Mouse (Mus musculus) CH12.LX (cell line): ENCODE data around the gene Gm15737. TPM values are rescaled to one million over a fixed set of nuclear protein-coding genes. Genes with fewer than 3 reads are reported as not detected.

Experiments
- DNase-seq: peaks from one replicate; pipeline ENCODE4 v3.0.0-alpha.2; 2013; ENCODE audit errors: extremely low read depth
- H3K27ac ChIP-seq: 2 replicates; pipeline ENCODE4 v1.5.1; 2012; ENCODE audit warnings: low read depth, mild to moderate bottlenecking, control low read depth, moderate library complexity; ENCODE audit not compliant: insufficient read depth
- H3K27me3 ChIP-seq: replicated peaks from 2 replicates; pipeline ENCODE3; 2012; ENCODE audit warnings: inconsistent platforms
- H3K36me3 ChIP-seq, 2 experiments: replicated peaks in 1 of 2; 2 replicates each; pipeline versions ENCODE3 to v1.6.1; 2012; ENCODE audit warnings: inconsistent platforms in 1 of 2, low read length in 1 of 2, mild to moderate bottlenecking in 1 of 2, mixed read lengths in 1 of 2, moderate library complexity in 1 of 2; ENCODE audit not compliant: control insufficient read depth in 1 of 2, insufficient read depth in 1 of 2
- H3K4me1 ChIP-seq, 2 experiments: 2 replicates each; pipeline ENCODE4 v1.6.1; 2012; ENCODE audit warnings: inconsistent platforms in 1 of 2, moderate library complexity in 1 of 2; ENCODE audit not compliant: insufficient read depth in 2 of 2, control insufficient read depth in 1 of 2
- H3K4me2 ChIP-seq: 2 replicates; pipeline ENCODE4 v1.6.1; 2012; ENCODE audit warnings: low read depth, mild to moderate bottlenecking, control low read depth; ENCODE audit not compliant: poor library complexity, insufficient read depth, severe bottlenecking
- H3K4me3 ChIP-seq, 3 experiments: fragments of 150-350 bp in 1 of 3; sonication (generic) in 1 of 3; replicated peaks in 1 of 3; 2 replicates each; pipeline versions ENCODE3 to v1.5.1; 2011 to 2012; ENCODE audit warnings: low read depth in 2 of 3, low read length in 2 of 3, mild to moderate bottlenecking in 2 of 3, moderate library complexity in 2 of 3, control low read depth in 1 of 3, improper control_type of control experiment in 1 of 3, inconsistent platforms in 1 of 3, mixed read lengths in 1 of 3; ENCODE audit not compliant: poor library complexity in 1 of 3
- H3K79me2 ChIP-seq: replicated peaks from 2 replicates; pipeline ENCODE4 v1.6.1; 2012; ENCODE audit warnings: mild to moderate bottlenecking, moderate library complexity; ENCODE audit not compliant: control insufficient read depth, poor library complexity, insufficient read depth, severe bottlenecking; ENCODE audit errors: extremely low read depth
- H3K9ac ChIP-seq: 2 replicates; pipeline ENCODE4 v1.6.1; 2012; ENCODE audit warnings: low read depth, mild to moderate bottlenecking, control low read depth, moderate library complexity; ENCODE audit not compliant: insufficient read depth
- H3K9me3 ChIP-seq: replicated peaks from 2 replicates; pipeline ENCODE3; 2012; ENCODE audit warnings: low read length, inconsistent platforms, mixed read lengths
- CHD1 ChIP-seq: IDR thresholded peaks from 2 replicates; pipeline ENCODE4 v1.6.1; 2012; ENCODE audit warnings: low read depth, low read length, improper control_type of control experiment, inconsistent platforms
- CHD2 ChIP-seq: IDR thresholded peaks from 2 replicates; pipeline ENCODE4 v1.6.1; 2011; ENCODE audit warnings: low read length, improper control_type of control experiment
- CTCF ChIP-seq, 2 experiments: IDR thresholded peaks in 1 of 2; conservative IDR thresholded peaks in 1 of 2; 2 replicates each; pipeline ENCODE4 v1.5.1; 2011 to 2012; ENCODE audit warnings: low read depth in 2 of 2, low read length in 2 of 2, improper control_type of control experiment in 1 of 2, inconsistent platforms in 1 of 2, mild to moderate bottlenecking in 1 of 2, moderate library complexity in 1 of 2
- E2F4 ChIP-seq: IDR thresholded peaks from 2 replicates; pipeline ENCODE4 v1.6.1; 2011; ENCODE audit warnings: low read depth, low read length, improper control_type of control experiment; ENCODE audit not compliant: insufficient replicate concordance
- EP300 ChIP-seq: IDR thresholded peaks from 2 replicates; pipeline ENCODE4 v1.6.1; 2011; ENCODE audit warnings: low read length, improper control_type of control experiment
- GABPA ChIP-seq: IDR thresholded peaks from 2 replicates; pipeline ENCODE4 v1.6.1; 2012; ENCODE audit warnings: low read depth, low read length, improper control_type of control experiment, inconsistent platforms; ENCODE audit not compliant: insufficient replicate concordance
- HCFC1 ChIP-seq: IDR thresholded peaks from 2 replicates; pipeline ENCODE4 v1.6.1; 2012; ENCODE audit warnings: low read depth, mild to moderate bottlenecking, inconsistent platforms, low read length, improper control_type of control experiment
- IRF4 ChIP-seq: IDR thresholded peaks from 2 replicates; pipeline ENCODE4 v1.6.1; 2014; ENCODE audit warnings: low read depth, mild to moderate bottlenecking, inconsistent platforms, low read length, improper control_type of control experiment
- KAT2A ChIP-seq: IDR thresholded peaks from 2 replicates; pipeline ENCODE4 v1.6.1; 2012; ENCODE audit warnings: low read length, improper control_type of control experiment, inconsistent platforms; ENCODE audit not compliant: insufficient replicate concordance
- MAFK ChIP-seq: IDR thresholded peaks from 2 replicates; pipeline ENCODE4 v1.6.1; 2011; ENCODE audit warnings: low read length, improper control_type of control experiment; ENCODE audit not compliant: insufficient replicate concordance
- MAX ChIP-seq: IDR thresholded peaks from 2 replicates; pipeline ENCODE4 v1.6.1; 2011; ENCODE audit warnings: low read length, improper control_type of control experiment
- MEF2A ChIP-seq: IDR thresholded peaks from 2 replicates; pipeline ENCODE4 v1.6.1; 2014; ENCODE audit warnings: low read depth, mild to moderate bottlenecking, inconsistent platforms, low read length, improper control_type of control experiment, borderline replicate concordance
- MXI1 ChIP-seq: IDR thresholded peaks from 2 replicates; pipeline ENCODE4 v1.6.1; 2011; ENCODE audit warnings: mild to moderate bottlenecking, low read depth, low read length, improper control_type of control experiment
- NELFE ChIP-seq: IDR thresholded peaks from 2 replicates; pipeline ENCODE4 v1.6.1; 2011; ENCODE audit warnings: low read depth, low read length, improper control_type of control experiment
- PAX5 ChIP-seq: IDR thresholded peaks from 2 replicates; pipeline ENCODE4 v1.6.1; 2012; ENCODE audit warnings: low read length, inconsistent platforms, mixed read lengths
- RCOR1 ChIP-seq: conservative IDR thresholded peaks from 2 replicates; pipeline ENCODE4 v1.6.1; 2012; ENCODE audit warnings: low read depth, mild to moderate bottlenecking, inconsistent platforms, low read length, improper control_type of control experiment
- TBP ChIP-seq: conservative IDR thresholded peaks from 2 replicates; pipeline ENCODE4 v1.6.1; 2011; ENCODE audit warnings: low read depth, low read length, improper control_type of control experiment
- TCF12 ChIP-seq: IDR thresholded peaks from 2 replicates; pipeline ENCODE4 v1.6.1; 2014; ENCODE audit warnings: low read depth, mild to moderate bottlenecking, inconsistent platforms, low read length, improper control_type of control experiment
- UBTF ChIP-seq: IDR thresholded peaks from 2 replicates; pipeline ENCODE4 v1.6.1; 2012; ENCODE audit warnings: low read depth, mild to moderate bottlenecking, inconsistent platforms, low read length, improper control_type of control experiment, moderate library complexity
- USF1 ChIP-seq: IDR thresholded peaks from 2 replicates; pipeline ENCODE4 v1.6.1; 2014; ENCODE audit warnings: low read depth, mild to moderate bottlenecking, inconsistent platforms, low read length, improper control_type of control experiment
- USF2 ChIP-seq: conservative IDR thresholded peaks from 2 replicates; pipeline ENCODE4 v1.6.1; 2011; ENCODE audit warnings: low read depth, low read length, improper control_type of control experiment
- ZC3H11A ChIP-seq: IDR thresholded peaks from 2 replicates; pipeline ENCODE4 v1.6.1; 2012; ENCODE audit warnings: low read depth, mild to moderate bottlenecking, inconsistent platforms, low read length, improper control_type of control experiment
- ZKSCAN1 ChIP-seq: IDR thresholded peaks from 2 replicates; pipeline ENCODE4 v1.6.1; 2012; ENCODE audit warnings: low read depth, inconsistent platforms, low read length, improper control_type of control experiment, borderline replicate concordance
- ZMIZ1 ChIP-seq: IDR thresholded peaks from 2 replicates; pipeline ENCODE4 v1.6.1; 2012; ENCODE audit warnings: low read depth, mild to moderate bottlenecking, inconsistent platforms, low read length, improper control_type of control experiment
- dilution Hi-C: fragments of 300-500 bp; cut with MboI; formaldehyde crosslinking; loops from 2 replicates; pipeline ENCODE4 v1.14.3; 2020; ENCODE audit warnings: low sequenced_read_pairs; ENCODE audit not compliant: extremely low pct_unique_long_range_greater_than_20kb, extremely low pct_ligation_motif_present
- in situ Hi-C: fragments of 300-500 bp; cut with MboI; formaldehyde crosslinking; loops from 3 replicates; pipeline ENCODE4 v1.14.3; 2019; ENCODE audit warnings: low sequenced_read_pairs, low pct_ligation_motif_present, low pct_unique_long_range_greater_than_20kb, mixed read lengths
- polyA plus RNA-seq: library from polyadenylated mRNA; unstranded; fragments of >175 nt; gene quantifications from 2 replicates; pipeline ENCODE4 v1.2.1, GENCODE M21; 2012; ENCODE audit warnings: low read depth; ENCODE audit not compliant: insufficient read length
- total RNA-seq, 2 experiments: library from RNA; depleted of rRNA; stranded (reverse); fragments of 300-350 nt in 1 of 2; fragments of >200 nt in 1 of 2; gene quantifications; 2 replicates each; pipeline ENCODE4 v1.2.3; 2012 to 2014

The Gm15737 gene
- total and polyA plus RNA-seq, 3 experiments, result not detected

GRCm38 (mm10) chr6:92842000-92842399, 27.2 kb upstream of the Gm15737 start:
- in situ Hi-C loops (no loop called here), dilution Hi-C loops (no loop called here)
- Histone ChIP-seq H3K27ac (no peak overlapping the region), H3K79me2 (no peaks in the 10 kb centered on the region), H3K4me1 (no peaks in the 10 kb centered on the region), H3K4me3 (no peak overlapping the region), H3K27me3 (no peaks in the 10 kb centered on the region), H3K4me2 (no peak overlapping the region), H3K9me3 (peaks cover 60% of the 10 kb centered on the region), H3K9ac (no peak overlapping the region), H3K36me3 (no peaks in the 10 kb centered on the region)
- TF ChIP-seq PAX5 (no peak), MXI1 (no peak), RCOR1 (no peak)
- no peak for DNase-seq

GRCm38 (mm10) chr6:92843474-92843873, 25.7 kb upstream of the Gm15737 start:
- dilution Hi-C loops, result no loop called here
- Histone ChIP-seq H3K9ac (no peak overlapping the region), H3K4me3 (no peak overlapping the region), H3K27me3 (no peaks in the 10 kb centered on the region), H3K4me2 (no peak overlapping the region), H3K79me2 (no peaks in the 10 kb centered on the region), H3K27ac (no peak overlapping the region), H3K9me3 (peaks cover 59% of the 10 kb centered on the region), H3K4me1 (no peaks in the 10 kb centered on the region), H3K36me3 (no peaks in the 10 kb centered on the region)
- in situ Hi-C loops, result no loop called here
- TF ChIP-seq MAX (no peak), MAFK (no peak), TBP (no peak), EP300 (no peak), ZC3H11A (no peak), E2F4 (no peak), IRF4 (no peak), UBTF (no peak), USF1 (no peak)
- DNase-seq, result no peak

GRCm38 (mm10) chr6:92845898-92846297, 23.3 kb upstream of the Gm15737 start:
- dilution Hi-C loops, result no loop called here
- Histone ChIP-seq H3K36me3 (no peaks in the 10 kb centered on the region), H3K27me3 (no peaks in the 10 kb centered on the region), H3K9me3 (peaks cover 56% of the 10 kb centered on the region), H3K4me2 (no peak overlapping the region), H3K4me1 (no peaks in the 10 kb centered on the region), H3K27ac (no peak overlapping the region), H3K4me3 (no peak overlapping the region), H3K9ac (no peak overlapping the region), H3K79me2 (no peaks in the 10 kb centered on the region)
- in situ Hi-C loops, result no loop called here
- no peak for DNase-seq
- TF ChIP-seq PAX5 (no peak), CTCF (conservative IDR thresholded peaks at IDR 0.05 in 1 of 2, IDR thresholded peaks at IDR 0.05 in 1 of 2; ENCODE audit: low read depth in 2 of 2, low read length in 2 of 2) (no peak), UBTF (no peak), USF2 (no peak), TBP (no peak), ZC3H11A (no peak), MAFK (no peak), ZKSCAN1 (no peak), HCFC1 (no peak), TCF12 (no peak), NELFE (no peak), MEF2A (no peak), CHD1 (no peak), MAX (no peak), KAT2A (no peak), ZMIZ1 (no peak), CHD2 (no peak), GABPA (no peak)
